Mouse (Mus musculus) gastrocnemius, postnatal 25 days (tissue): ENCODE data around the gene Agap1. TPM values are rescaled to one million over a fixed set of nuclear protein-coding genes. Genes with fewer than 3 reads are reported as not detected.

ENCODE experiments used
- DNase-seq: peaks from one replicate; pipeline ENCODE4 v3.0.0; 2022
- total RNA-seq, 2 experiments: library from RNA; stranded (reverse); gene quantifications; 1 replicate in 1 of 2; 2 replicates in 1 of 2; pipeline ENCODE4 v1.2.3; 2021

The Agap1 gene
- total RNA-seq, 2 experiments from 2014 or later, result 15.1 to 21.8 TPM

GRCm38 (mm10) chr1:89902236-89902635, 447.6 kb downstream of the Agap1 start:
- no peak for DNase-seq

- no peak for DNase-seq
Measured at GRCm38 (mm10) chr1:89902641-89903040, 448.0 kb downstream of the Agap1 start.

GRCm38 (mm10) chr1:89909796-89910195, 455.2 kb downstream of the Agap1 start:
- no peak for DNase-seq

- DNase-seq, result no peak
Measured at GRCm38 (mm10) chr1:89912392-89912791, 457.8 kb downstream of the Agap1 start.

GRCm38 (mm10) chr1:89913611-89914010, 459.0 kb downstream of the Agap1 start:
- DNase-seq, result no peak

GRCm38 (mm10) chr1:89918111-89918510, 463.5 kb downstream of the Agap1 start:
- DNase-seq, result no peak

GRCm38 (mm10) chr1:89919206-89919605, 464.6 kb downstream of the Agap1 start:
- no peak for DNase-seq

GRCm38 (mm10) chr1:89921806-89922205, 467.2 kb downstream of the Agap1 start:
- DNase-seq, result no peak

GRCm38 (mm10) chr1:89922282-89922681, 467.7 kb downstream of the Agap1 start:
- DNase-seq, result no peak

GRCm38 (mm10) chr1:89922883-89923641, 468.5 kb downstream of the Agap1 start:
- DNase-seq, result no peak

- DNase-seq, result no peak
Measured at GRCm38 (mm10) chr1:89923642-89924020, 469.0 kb downstream of the Agap1 start.

- no peak for DNase-seq
Measured at GRCm38 (mm10) chr1:89925501-89926190, 471.0 kb downstream of the Agap1 start.

- no peak for DNase-seq
Measured at GRCm38 (mm10) chr1:89926583-89927060, 472.0 kb downstream of the Agap1 start.

GRCm38 (mm10) chr1:89927061-89927661, 472.6 kb downstream of the Agap1 start:
- no peak for DNase-seq

- no peak for DNase-seq
Measured at GRCm38 (mm10) chr1:89928676-89929075, 474.1 kb downstream of the Agap1 start.

- DNase-seq, result no peak
Measured at GRCm38 (mm10) chr1:89929181-89929580, 474.6 kb downstream of the Agap1 start.

- DNase-seq, result no peak
Measured at GRCm38 (mm10) chr1:89929721-89930505, 475.3 kb downstream of the Agap1 start.

- DNase-seq, result no peak
Measured at GRCm38 (mm10) chr1:89930551-89930950, 475.9 kb downstream of the Agap1 start.

- DNase-seq, result no peak
Measured at GRCm38 (mm10) chr1:89931120-89931519, 476.5 kb downstream of the Agap1 start, which contains the start of gene Gbx2. Gene Gbx2 (minus strand): TSS chr1:89931179.

GRCm38 (mm10) chr1:89932021-89932423, 477.4 kb downstream of the Agap1 start:
- no peak for DNase-seq

- no peak for DNase-seq
Measured at GRCm38 (mm10) chr1:89932616-89933015, 478.0 kb downstream of the Agap1 start.

- DNase-seq, result no peak
Measured at GRCm38 (mm10) chr1:89933028-89933427, 478.4 kb downstream of the Agap1 start.
